19 mouse cellular contexts compared by ENCODE assay signal in the genomic region with DNA sequence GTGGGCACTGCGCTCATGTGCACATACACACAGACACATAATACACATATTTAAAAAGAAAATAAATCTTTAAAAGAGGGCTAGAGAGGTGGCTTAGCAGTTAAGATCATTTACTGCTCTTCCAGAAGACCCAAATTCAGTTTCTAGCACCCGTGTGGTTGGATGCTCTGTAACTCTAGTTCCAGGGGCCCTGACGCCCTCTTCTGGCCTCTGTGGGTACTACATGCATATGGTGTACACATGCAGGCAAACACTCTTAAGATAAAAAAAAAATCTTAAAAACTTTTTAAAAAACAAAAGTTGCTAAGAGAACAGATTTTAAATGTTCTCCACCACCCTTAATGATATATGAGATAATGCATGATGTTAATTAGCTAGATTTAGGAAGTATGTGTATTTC.
DNase-seq lines count a peak whose midpoint lies in the region; ATAC-seq and TF ChIP-seq lines count a peak whose summit lies in the region.
"Had no signal": no experiment of that assay in that cellular context is flagged by ENCODE, and none has a peak within 500 bp of the region (broad histone marks: within the 10 kb centered on the region; RNA-seq: fewer than 3 reads in every experiment).

No protein-coding gene starts in this region.

- H3K27me3 ChIP-seq in E14TG2a.4 (ENCODE audit: insufficient read depth, low read length) = no peaks in the 10 kb centered on the region
- H3K27me3 ChIP-seq: limb, embryonic 13.5 days; midbrain, embryonic 15.5 days had no signal

- no peak overlapping the region for H3K4me3 ChIP-seq in gastrocnemius, adult 2 months
- no peak overlapping the region for H3K4me3 ChIP-seq in left cerebral cortex, adult 2 months
- H3K4me3 ChIP-seq in E14TG2a.4 (replicated peaks; ENCODE audit: low read length) = no peak overlapping the region
- H3K4me3 ChIP-seq: embryonic facial prominence, embryonic 10.5 days; erythroblast, embryonic 14.5 days; heart, embryonic 10.5 days; limb, embryonic 13.5 days; midbrain, embryonic 15.5 days had no signal

- peak; percentile 17; the same call in 1 of the 2 replicates for TF ChIP-seq CTCF in gastrocnemius, adult 2 months (IDR thresholded peaks at IDR 0.05)
- peak; percentile 32 for TF ChIP-seq CTCF in left cerebral cortex, adult 2 months (IDR thresholded peaks at IDR 0.05)
- TF ChIP-seq CTCF in E14TG2a.4 (conservative IDR thresholded peaks at IDR 0.05; ENCODE audit: low read length) = peak; percentile 76

- no peaks in the 10 kb centered on the region for H3K9me3 ChIP-seq in E14TG2a.4 (ENCODE audit: low read length)
- H3K9me3 ChIP-seq: heart, embryonic 10.5 days; midbrain, embryonic 15.5 days had no signal

- intact Hi-C loops in gastrocnemius, adult 2 months (cut with DNase I) = no loop called here
- intact Hi-C loops in left cerebral cortex, adult 2 months (cut with DNase I) = no loop called here
- intact Hi-C loops in left cerebral cortex, postnatal 4 days (cut with DNase I) = no loop called here

- H3K27ac ChIP-seq in gastrocnemius, adult 2 months = no peak overlapping the region
- no peak overlapping the region for H3K27ac ChIP-seq in left cerebral cortex, adult 2 months
- H3K27ac ChIP-seq: embryonic facial prominence, embryonic 10.5 days; heart, embryonic 10.5 days; limb, embryonic 13.5 days; midbrain, embryonic 15.5 days had no signal

- DNase-seq in gastrocnemius, adult 2 months = no peak
- DNase-seq in gastrocnemius, postnatal 10 days = no peak
- DNase-seq in left cerebral cortex, adult 2 months (ENCODE audit: extremely low spot score in 1 of 2, low spot score in 2 of 2) = no peak
- no peak for DNase-seq in left cerebral cortex, postnatal 4 days
- peak; percentile 70 for DNase-seq in R1 (ENCODE audit: low read depth, low spot score)
- DNase-seq in urinary bladder, postnatal 10 days (ENCODE audit: low spot score) = no peak
- DNase-seq: cerebellum, postnatal 36 days; gastrocnemius, postnatal 14 days; layer of hippocampus, postnatal 36 days; lung, adult 2 months; thymus, postnatal 36 days had no signal

- H3K36me3 ChIP-seq in E14TG2a.4 (ENCODE audit: insufficient read depth, low read length) = no peaks in the 10 kb centered on the region
- H3K36me3 ChIP-seq: embryonic facial prominence, embryonic 10.5 days; heart, embryonic 10.5 days; limb, embryonic 13.5 days; midbrain, embryonic 15.5 days had no signal

- H3K4me1 ChIP-seq in E14TG2a.4 (replicated peaks; ENCODE audit: low read depth, low read length) = no peaks in the 10 kb centered on the region
- H3K4me1 ChIP-seq: heart, embryonic 10.5 days; limb, embryonic 13.5 days; midbrain, embryonic 15.5 days had no signal

- ATAC-seq in inflammation-experienced regulatory T-cells, adult 6 months = no peak
- ATAC-seq: forebrain, embryonic 16.5 days; midbrain, embryonic 15.5 days had no signal

Comparison
In these comparisons a context has a peak if more than half of its experiments do, and no peak if none do; other contexts are left out.
1. CTCF ChIP-seq: peak in every context shown above with its lines; median percentile 76 in E14TG2a.4; 32 in left cerebral cortex, adult 2 months; 17 in gastrocnemius, adult 2 months.